Comparison of ENCODE assay signal across 23 mouse cellular contexts in the genomic region with DNA sequence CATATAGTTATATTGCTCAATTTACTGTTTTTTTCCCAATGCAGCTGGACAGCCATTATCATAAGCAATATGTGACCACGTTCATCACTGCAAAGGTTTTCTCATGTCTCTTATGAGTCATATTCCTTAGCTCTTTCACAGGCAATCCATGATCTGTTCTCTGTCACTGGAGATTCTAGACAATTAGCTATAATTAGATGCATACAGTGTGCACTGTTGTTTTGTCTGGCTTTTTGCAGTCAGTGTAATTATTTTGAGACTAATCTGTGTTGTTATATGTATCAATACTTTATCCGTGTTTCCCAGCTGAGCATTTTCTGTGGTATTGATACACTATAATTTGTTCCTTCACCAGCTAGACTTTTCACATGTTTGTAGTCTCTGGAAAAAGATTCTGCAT.
DNase-seq lines count a peak whose midpoint lies in the region; ATAC-seq and TF ChIP-seq lines count a peak whose summit lies in the region.
"Had no signal": no experiment of that assay in that cellular context is flagged by ENCODE, and none has a peak within 500 bp of the region (broad histone marks: within the 10 kb centered on the region; RNA-seq: fewer than 3 reads in every experiment).

No protein-coding gene starts in this region.

- no peak overlapping the region for H3K4me2 ChIP-seq in hindbrain, embryonic 14.5 days (replicated peaks)
- H3K4me2 ChIP-seq in hindbrain, postnatal 0 days (ENCODE audit: low read depth, low read length), result no peak overlapping the region
- H3K4me2 ChIP-seq in hindbrain, embryonic 16.5 days (ENCODE audit: low read length), result no peak overlapping the region
- H3K4me2 ChIP-seq in hindbrain, embryonic 11.5 days (replicated peaks; ENCODE audit: low read depth, low read length), result no peak overlapping the region
- no peak overlapping the region for H3K4me2 ChIP-seq in neural tube, embryonic 14.5 days (ENCODE audit: low read depth, low read length)
- H3K4me2 ChIP-seq in neural tube, embryonic 15.5 days, result no peak overlapping the region
- H3K4me2 ChIP-seq in intestine, embryonic 15.5 days (replicated peaks), result no peak overlapping the region
- H3K4me2 ChIP-seq: embryonic facial prominence, embryonic 13.5 days; embryonic facial prominence, embryonic 15.5 days; forebrain, embryonic 12.5 days had no signal

- H3K27ac ChIP-seq in hindbrain, embryonic 14.5 days, result no peak overlapping the region
- no peak overlapping the region for H3K27ac ChIP-seq in hindbrain, postnatal 0 days
- no peak overlapping the region for H3K27ac ChIP-seq in hindbrain, embryonic 16.5 days (ENCODE audit: low read depth, low read length)
- no peak overlapping the region for H3K27ac ChIP-seq in hindbrain, embryonic 11.5 days (ENCODE audit: low read depth, low read length)
- H3K27ac ChIP-seq in neural tube, embryonic 14.5 days (ENCODE audit: low read depth, low read length), result no peak overlapping the region
- H3K27ac ChIP-seq in neural tube, embryonic 15.5 days (replicated peaks), result peak overlapping the region; percentile 51; the same call in 1 of the 2 replicates
- no peak overlapping the region for H3K27ac ChIP-seq in intestine, embryonic 15.5 days
- H3K27ac ChIP-seq: embryonic facial prominence, embryonic 13.5 days; embryonic facial prominence, embryonic 15.5 days; forebrain, embryonic 10.5 days; forebrain, embryonic 12.5 days had no signal

- DNase-seq in hindbrain, embryonic 14.5 days (ENCODE audit: low spot score), result no peak
- DNase-seq in hindbrain, postnatal 0 days (ENCODE audit: low spot score), result no peak
- DNase-seq in hindbrain, embryonic 11.5 days (ENCODE audit: low spot score), result no peak
- DNase-seq: adrenal gland, adult 2 months; adrenal gland, postnatal 10 days; adrenal gland, postnatal 25 days; cerebellum, adult 11 months; cerebellum, adult 18-20 months; cerebellum, adult 8-10 months; cerebellum, adult 9-11 months; cerebellum, postnatal 14 days; cerebellum, postnatal 36 days; embryo, embryonic 11 days had no signal

- TF ChIP-seq CTCF in hindbrain, postnatal 0 days (IDR thresholded peaks at IDR 0.05; ENCODE audit: low read depth), result no peak

- H3K36me3 ChIP-seq in hindbrain, embryonic 14.5 days (replicated peaks; ENCODE audit: control insufficient read depth, insufficient read depth), result no peaks in the 10 kb centered on the region
- H3K36me3 ChIP-seq in hindbrain, postnatal 0 days (ENCODE audit: insufficient read depth, low read length), result no peaks in the 10 kb centered on the region
- no peaks in the 10 kb centered on the region for H3K36me3 ChIP-seq in hindbrain, embryonic 16.5 days (ENCODE audit: control insufficient read depth, insufficient read depth, low read length)
- H3K36me3 ChIP-seq in hindbrain, embryonic 11.5 days (ENCODE audit: control insufficient read depth, insufficient read depth, low read length), result no peaks in the 10 kb centered on the region
- H3K36me3 ChIP-seq in neural tube, embryonic 14.5 days (ENCODE audit: control insufficient read depth, insufficient read depth, low read length), result no peaks in the 10 kb centered on the region
- H3K36me3 ChIP-seq in neural tube, embryonic 15.5 days, result no peaks in the 10 kb centered on the region
- no peaks in the 10 kb centered on the region for H3K36me3 ChIP-seq in intestine, embryonic 15.5 days
- H3K36me3 ChIP-seq: embryonic facial prominence, embryonic 13.5 days; embryonic facial prominence, embryonic 15.5 days; forebrain, embryonic 10.5 days; forebrain, embryonic 12.5 days had no signal

- H3K9me3 ChIP-seq in hindbrain, embryonic 14.5 days (ENCODE audit: control insufficient read depth, low read length), result no peaks in the 10 kb centered on the region
- H3K9me3 ChIP-seq in hindbrain, postnatal 0 days (ENCODE audit: low read length), result no peaks in the 10 kb centered on the region
- no peaks in the 10 kb centered on the region for H3K9me3 ChIP-seq in hindbrain, embryonic 16.5 days (ENCODE audit: control insufficient read depth, low read length)
- no peaks in the 10 kb centered on the region for H3K9me3 ChIP-seq in hindbrain, embryonic 11.5 days (ENCODE audit: control insufficient read depth, low read length)
- no peaks in the 10 kb centered on the region for H3K9me3 ChIP-seq in neural tube, embryonic 14.5 days (ENCODE audit: control insufficient read depth, low read length)
- no peaks in the 10 kb centered on the region for H3K9me3 ChIP-seq in neural tube, embryonic 15.5 days (replicated peaks)
- H3K9me3 ChIP-seq in intestine, embryonic 15.5 days, result no peaks in the 10 kb centered on the region
- H3K9me3 ChIP-seq: embryonic facial prominence, embryonic 13.5 days; embryonic facial prominence, embryonic 15.5 days; forebrain, embryonic 10.5 days; forebrain, embryonic 12.5 days had no signal

- peak; percentile 64; the same call in 1 of the 2 replicates for ATAC-seq in hindbrain, embryonic 14.5 days (ENCODE audit: low FRiP score)
- no peak for ATAC-seq in hindbrain, postnatal 0 days
- peak; percentile 70 for ATAC-seq in hindbrain, embryonic 16.5 days
- ATAC-seq in hindbrain, embryonic 11.5 days (ENCODE audit: low FRiP score), result no peak
- peak; percentile 89 for ATAC-seq in neural tube, embryonic 14.5 days (ENCODE audit: low read depth)
- ATAC-seq in neural tube, embryonic 15.5 days (ENCODE audit: low FRiP score), result peak; percentile 91
- ATAC-seq in intestine, embryonic 15.5 days, result no peak
- ATAC-seq: forebrain, embryonic 14.5 days had no signal

- H3K27me3 ChIP-seq in hindbrain, embryonic 14.5 days (ENCODE audit: control insufficient read depth, insufficient read depth, low read length), result no peaks in the 10 kb centered on the region
- H3K27me3 ChIP-seq in hindbrain, postnatal 0 days (ENCODE audit: insufficient read depth, low read length), result no peaks in the 10 kb centered on the region
- H3K27me3 ChIP-seq in hindbrain, embryonic 16.5 days (replicated peaks; ENCODE audit: control insufficient read depth, insufficient read depth, low read length), result no peaks in the 10 kb centered on the region
- H3K27me3 ChIP-seq in hindbrain, embryonic 11.5 days (ENCODE audit: control insufficient read depth, insufficient read depth, low read length), result no peaks in the 10 kb centered on the region
- H3K27me3 ChIP-seq in neural tube, embryonic 14.5 days (ENCODE audit: control insufficient read depth, insufficient read depth, low read length), result no peaks in the 10 kb centered on the region
- no peaks in the 10 kb centered on the region for H3K27me3 ChIP-seq in neural tube, embryonic 15.5 days (replicated peaks)
- H3K27me3 ChIP-seq in intestine, embryonic 15.5 days (replicated peaks), result no peaks in the 10 kb centered on the region
- H3K27me3 ChIP-seq: embryonic facial prominence, embryonic 13.5 days; embryonic facial prominence, embryonic 15.5 days; forebrain, embryonic 12.5 days had no signal

- no peaks in the 10 kb centered on the region for H3K4me1 ChIP-seq in hindbrain, embryonic 14.5 days (replicated peaks; ENCODE audit: control insufficient read depth, insufficient read depth, low read length)
- H3K4me1 ChIP-seq in hindbrain, postnatal 0 days (ENCODE audit: insufficient read depth, low read length), result no peaks in the 10 kb centered on the region
- no peaks in the 10 kb centered on the region for H3K4me1 ChIP-seq in hindbrain, embryonic 16.5 days (ENCODE audit: control insufficient read depth, insufficient read depth, low read depth, low read length)
- H3K4me1 ChIP-seq in hindbrain, embryonic 11.5 days (replicated peaks; ENCODE audit: control insufficient read depth, insufficient read depth, low read length), result no peaks in the 10 kb centered on the region
- H3K4me1 ChIP-seq in neural tube, embryonic 14.5 days (ENCODE audit: control insufficient read depth, insufficient read depth, low read length), result no peaks in the 10 kb centered on the region
- H3K4me1 ChIP-seq in neural tube, embryonic 15.5 days, result no peaks in the 10 kb centered on the region
- no peaks in the 10 kb centered on the region for H3K4me1 ChIP-seq in intestine, embryonic 15.5 days (replicated peaks)
- H3K4me1 ChIP-seq: embryonic facial prominence, embryonic 13.5 days; embryonic facial prominence, embryonic 15.5 days; forebrain, embryonic 10.5 days; forebrain, embryonic 12.5 days had no signal

- H3K9ac ChIP-seq in hindbrain, embryonic 14.5 days, result no peak overlapping the region
- no peak overlapping the region for H3K9ac ChIP-seq in hindbrain, postnatal 0 days (replicated peaks; ENCODE audit: low read length)
- H3K9ac ChIP-seq in hindbrain, embryonic 16.5 days (ENCODE audit: low read depth, low read length), result no peak overlapping the region
- H3K9ac ChIP-seq in hindbrain, embryonic 11.5 days (ENCODE audit: low read depth, low read length), result no peak overlapping the region
- no peak overlapping the region for H3K9ac ChIP-seq in neural tube, embryonic 14.5 days (replicated peaks; ENCODE audit: low read depth, low read length)
- H3K9ac ChIP-seq in neural tube, embryonic 15.5 days (replicated peaks), result no peak overlapping the region
- H3K9ac ChIP-seq in intestine, embryonic 15.5 days, result no peak overlapping the region
- H3K9ac ChIP-seq: embryonic facial prominence, embryonic 13.5 days; embryonic facial prominence, embryonic 15.5 days; forebrain, embryonic 12.5 days had no signal

- WGBS in hindbrain, embryonic 14.5 days, result 65% methylated on average over 2 of the region's 2 CpGs
- WGBS in hindbrain, postnatal 0 days, result 61% methylated on average over 2 of the region's 2 CpGs
- 69% methylated on average over 2 of the region's 2 CpGs for WGBS in hindbrain, embryonic 16.5 days
- 89% methylated on average over 2 of the region's 2 CpGs for WGBS in hindbrain, embryonic 11.5 days
- 69% methylated on average over 2 of the region's 2 CpGs for whole genome bisulfite sequencing in neural tube, embryonic 14.5 days
- 45% methylated on average over 2 of the region's 2 CpGs for WGBS in neural tube, embryonic 15.5 days
- WGBS in intestine, embryonic 15.5 days, result 68% methylated on average over 2 of the region's 2 CpGs

- no peak overlapping the region for H3K4me3 ChIP-seq in hindbrain, embryonic 14.5 days (replicated peaks; ENCODE audit: low read length)
- H3K4me3 ChIP-seq in hindbrain, postnatal 0 days (ENCODE audit: low read length), result no peak overlapping the region
- no peak overlapping the region for H3K4me3 ChIP-seq in hindbrain, embryonic 16.5 days (ENCODE audit: low read length)
- H3K4me3 ChIP-seq in hindbrain, embryonic 11.5 days (ENCODE audit: low read depth, low read length), result no peak overlapping the region
- H3K4me3 ChIP-seq in neural tube, embryonic 14.5 days (ENCODE audit: low read depth, low read length), result no peak overlapping the region
- H3K4me3 ChIP-seq in neural tube, embryonic 15.5 days (replicated peaks), result no peak overlapping the region
- H3K4me3 ChIP-seq in intestine, embryonic 15.5 days (replicated peaks), result no peak overlapping the region
- H3K4me3 ChIP-seq: embryonic facial prominence, embryonic 13.5 days; embryonic facial prominence, embryonic 15.5 days; erythroblast, embryonic 14.5 days; forebrain, embryonic 10.5 days; forebrain, embryonic 12.5 days had no signal

Comparison
In these comparisons a context has a peak if more than half of its experiments do, and no peak if none do; other contexts are left out.
1. ATAC-seq: peak in hindbrain, embryonic 14.5 days (single experiment), hindbrain, embryonic 16.5 days (single experiment), neural tube, embryonic 14.5 days (single experiment) and neural tube, embryonic 15.5 days (single experiment); none in hindbrain, postnatal 0 days (single experiment), hindbrain, embryonic 11.5 days (single experiment) and intestine, embryonic 15.5 days (single experiment).